Mouse (Mus musculus) A20 (cell line): ENCODE data around the gene Tssk1.

Experiments
- DNase-seq: peaks from one replicate; pipeline ENCODE4 v3.0.0-alpha.2; 2011; ENCODE audit warnings: low read depth, low spot score

Gene Tssk1

DNA sequence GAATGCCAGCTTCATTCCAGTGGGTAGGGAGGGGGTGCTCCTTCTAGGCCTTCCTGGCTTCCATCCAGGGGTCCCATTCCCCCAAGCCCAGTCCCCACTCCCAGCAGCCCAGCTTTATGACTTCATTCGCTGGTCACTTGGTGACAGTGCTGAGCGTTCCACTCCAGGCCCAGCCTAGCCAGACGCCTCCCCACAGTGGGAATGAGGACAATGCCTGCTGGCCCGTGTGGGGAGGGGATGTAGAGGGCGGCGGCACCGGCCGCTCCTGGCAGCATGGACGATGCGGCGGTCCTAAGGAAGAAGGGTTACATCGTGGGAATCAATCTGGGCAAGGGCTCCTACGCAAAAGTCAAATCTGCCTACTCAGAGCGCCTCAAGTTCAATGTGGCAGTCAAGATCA, 4.4 kb downstream of the Tssk1 start, which contains the start of the genes Dgcr2 and Tssk2:
Gene Dgcr2, minus strand, starts transcription at position 101 of the 400 bp plus-strand sequence.
Gene Tssk2, plus strand, starts transcription at position 176 of the 400 bp plus-strand sequence.
- DNase-seq, result no peak

DNA sequence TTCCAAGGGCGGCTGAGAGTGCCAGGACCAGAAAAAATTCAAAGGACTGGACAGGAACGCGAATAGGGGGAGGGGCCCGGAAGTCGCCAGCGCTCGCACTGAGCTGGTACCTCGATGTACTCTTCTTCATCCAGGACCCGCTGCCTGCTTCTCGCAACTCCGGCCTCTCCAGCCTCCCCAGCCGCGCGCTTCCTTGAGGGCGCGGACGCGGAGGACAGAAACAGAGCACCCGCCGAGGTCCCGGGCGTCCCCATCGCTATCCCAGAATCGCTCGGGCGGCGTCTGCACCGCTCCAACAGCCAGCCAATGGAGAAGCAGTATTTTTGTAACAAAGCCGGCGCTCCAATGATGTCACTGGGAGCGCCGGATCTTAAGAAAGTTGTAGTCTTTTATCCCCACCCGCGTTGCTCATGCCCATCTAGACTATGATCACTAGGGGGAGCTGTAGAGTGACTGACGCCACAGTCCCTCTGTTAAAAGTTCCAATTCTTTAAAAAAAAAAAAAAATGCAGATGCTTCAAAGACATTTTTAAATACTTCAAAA, 17.1 kb downstream of the Tssk1 start, which contains the start of gene Ess2:
Gene Ess2, minus strand, starts transcription at position 297 of the 544 bp plus-strand sequence.
- DNase-seq, result peak; percentile 94

DNA sequence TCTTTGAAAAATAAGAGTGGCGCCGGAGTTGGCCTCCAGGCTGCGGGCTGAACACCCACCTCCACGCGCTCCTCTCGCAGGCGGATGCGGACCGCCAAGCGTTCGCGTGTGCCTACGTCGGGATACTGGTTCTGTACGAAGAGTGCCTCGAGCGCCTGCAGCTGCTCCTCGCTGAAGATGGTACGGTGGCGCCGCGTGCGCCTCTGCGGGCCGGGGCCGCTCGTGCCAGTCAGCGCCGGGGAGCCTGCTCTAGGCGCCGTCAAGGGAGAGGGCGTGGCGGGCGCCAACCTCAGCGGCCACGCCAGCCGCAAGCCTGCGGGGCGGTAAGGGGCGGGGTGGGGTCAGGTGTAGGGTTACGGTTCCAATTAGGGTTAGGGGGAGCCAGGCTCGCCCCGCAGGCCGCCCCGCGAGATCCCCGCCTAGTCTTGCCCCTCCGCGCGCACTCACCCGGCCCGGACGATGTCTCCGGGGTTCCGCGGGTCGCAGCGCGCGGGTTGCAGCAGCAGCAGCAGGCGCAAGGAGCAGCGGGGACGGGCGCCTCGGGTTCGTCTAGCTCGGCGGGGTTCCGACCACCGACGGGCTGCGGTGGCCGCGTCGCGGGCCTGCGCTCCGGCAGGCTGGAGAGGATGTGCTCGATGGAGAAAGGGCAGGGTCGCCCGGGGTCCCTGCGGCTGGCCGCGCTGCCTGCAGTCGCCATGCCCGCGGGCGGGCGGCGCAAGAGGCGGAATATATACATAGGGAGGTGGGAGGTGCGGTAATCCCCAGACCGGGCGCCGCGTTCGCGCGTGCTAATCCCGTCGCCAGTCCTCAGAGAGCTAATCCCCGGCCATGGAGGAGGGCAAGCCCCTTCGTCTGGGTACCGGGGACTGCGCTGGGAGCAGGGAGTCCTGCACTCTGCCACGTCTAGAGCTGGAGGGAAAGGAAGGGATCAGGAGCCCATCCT, 20.6 kb downstream of the Tssk1 start, which contains the start of gene Gsc2:
Gene Gsc2, minus strand, starts transcription at position 753 of the 943 bp plus-strand sequence.
- no peak for DNase-seq

DNA sequence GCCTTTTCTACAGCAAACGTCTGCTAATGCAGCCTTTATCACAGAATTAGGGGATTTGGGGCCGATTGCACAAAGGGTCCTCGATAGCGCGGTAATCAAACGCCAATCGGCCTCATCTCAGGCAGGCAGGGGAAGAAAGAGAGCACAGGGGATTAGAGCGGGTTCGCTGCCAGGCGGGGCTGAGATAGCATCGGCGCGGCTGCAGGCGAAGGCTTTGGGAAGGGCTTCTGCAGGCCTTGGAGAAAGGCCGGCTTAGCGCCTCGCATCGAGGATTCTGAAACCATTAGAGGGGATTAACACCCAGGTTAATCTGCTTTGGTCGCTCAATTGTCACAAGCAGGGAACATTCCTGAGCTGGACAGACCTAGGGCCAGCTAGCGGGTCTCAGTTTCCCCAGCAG, 26.6 kb downstream of the Tssk1 start:
- no peak for DNase-seq

DNA sequence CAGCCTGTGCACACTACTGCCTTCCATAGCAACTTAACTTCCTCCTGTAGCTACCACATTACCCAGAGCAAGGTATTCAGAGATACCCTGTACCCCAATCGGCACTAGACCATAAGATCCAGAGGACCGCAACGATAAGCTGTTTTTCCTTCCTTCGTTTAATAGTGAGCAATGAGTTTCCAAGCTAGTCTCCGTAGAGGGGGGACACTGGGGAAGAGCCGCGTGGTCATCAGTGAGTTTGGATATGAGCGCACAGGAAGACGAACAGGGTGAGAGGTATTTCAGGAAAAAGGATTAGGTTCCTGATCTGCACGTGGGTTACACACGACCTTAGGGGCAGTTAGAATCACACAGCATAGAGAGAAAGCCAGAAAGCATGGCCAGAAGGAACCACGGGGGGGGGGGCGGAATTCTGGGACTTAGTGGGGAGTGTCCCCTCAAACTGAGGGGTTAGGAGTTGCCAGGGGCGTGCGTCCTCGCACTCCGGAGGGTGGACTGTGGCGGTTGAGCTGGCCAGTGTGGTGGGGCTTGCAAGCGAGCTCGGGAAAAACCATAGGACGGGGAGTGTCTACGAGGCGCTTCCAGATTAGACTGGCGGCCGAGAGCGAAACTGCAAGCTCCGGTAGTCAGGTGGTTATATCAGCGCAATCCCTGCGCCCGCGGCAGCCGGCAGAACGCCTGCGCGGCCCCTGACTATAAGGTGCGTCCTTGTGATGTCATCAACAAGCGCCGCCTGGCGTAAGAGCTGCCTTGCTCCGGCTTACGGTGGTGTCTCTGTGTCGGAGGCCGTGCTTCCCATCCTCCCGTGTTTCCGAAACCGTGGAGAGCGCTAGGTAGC, 27.5 kb downstream of the Tssk1 start:
- DNase-seq, result peak; percentile 97

DNA sequence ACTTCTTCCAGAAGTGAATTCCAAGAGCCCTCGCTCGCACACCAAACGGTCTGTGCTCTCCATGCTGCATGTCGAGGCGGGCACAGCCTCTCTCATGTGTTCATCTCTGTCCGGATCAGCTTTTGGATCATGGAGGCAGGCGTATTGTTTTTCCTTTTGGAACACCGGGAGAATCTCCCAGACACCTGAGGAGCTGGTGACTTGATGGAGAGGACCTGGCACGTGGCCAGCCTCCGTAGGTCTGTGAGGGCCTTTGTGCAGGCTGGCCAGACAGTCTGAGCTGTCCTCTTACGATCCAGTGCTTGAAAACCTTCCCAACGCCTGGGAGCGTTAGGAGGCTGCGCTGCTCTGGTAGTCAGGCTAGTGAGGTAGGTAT, 28.1 kb downstream of the Tssk1 start:
- DNase-seq, result no peak

DNA sequence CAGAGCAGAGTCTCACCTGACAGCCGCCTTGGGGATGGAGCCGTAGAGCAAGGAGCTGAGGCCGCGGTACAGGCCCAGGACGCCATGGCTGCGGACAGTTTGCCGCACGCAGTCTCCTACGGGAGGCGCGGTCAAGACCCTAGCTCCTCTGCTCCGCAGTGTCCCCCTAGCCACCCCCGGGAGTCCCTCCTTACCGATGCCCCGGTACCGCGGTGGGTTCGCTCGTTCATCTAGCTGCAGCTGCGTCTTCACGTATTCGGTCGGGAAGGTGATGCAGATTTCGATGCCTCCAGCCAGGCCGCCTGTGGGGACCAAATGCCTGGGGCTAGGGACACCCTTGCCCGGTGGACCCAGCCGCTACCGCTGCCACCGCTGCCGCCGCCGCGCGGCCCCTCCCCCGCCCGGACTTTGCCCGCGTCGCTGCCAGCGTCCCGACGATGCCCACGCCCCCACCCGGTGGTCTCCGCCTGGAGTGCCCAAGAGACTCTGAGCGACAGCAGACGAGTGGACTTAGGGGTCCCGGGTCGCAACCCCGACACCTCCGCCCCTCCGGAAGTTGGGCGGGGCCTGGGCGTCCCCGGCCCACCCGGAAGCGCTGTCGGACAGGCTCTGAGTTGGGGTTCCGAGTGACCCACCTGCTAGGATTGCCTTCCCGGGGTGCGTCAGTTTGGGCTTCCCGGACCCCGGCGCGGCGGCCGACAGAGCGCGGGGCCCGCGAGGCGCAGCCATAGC, 33.5 kb downstream of the Tssk1 start:
- peak; percentile 48 for DNase-seq

DNA sequence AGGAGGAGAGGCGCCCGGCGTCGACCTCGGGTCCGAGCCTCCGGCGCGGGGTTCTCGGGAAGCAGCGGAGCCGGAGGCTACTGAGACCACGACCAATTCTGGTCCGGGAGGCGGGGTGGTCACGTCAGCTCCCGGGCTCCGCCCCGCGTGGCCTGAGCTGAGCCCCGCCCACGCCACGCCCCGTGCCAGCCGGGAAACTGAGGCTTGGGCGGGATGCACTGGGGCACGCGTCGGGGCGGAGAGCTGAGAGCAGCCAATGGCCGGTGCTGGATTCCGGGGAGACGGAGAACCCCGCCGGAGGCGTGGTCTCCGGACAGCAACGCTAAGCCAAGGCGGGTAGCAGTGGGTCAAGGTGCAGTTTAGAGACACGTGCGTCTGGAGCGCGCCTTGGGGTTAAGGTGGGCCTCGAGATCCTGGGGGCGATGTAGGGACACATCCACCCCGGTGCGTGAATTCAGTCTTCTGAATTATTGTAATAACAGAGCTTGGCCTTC, 34.1 kb downstream of the Tssk1 start, which contains the start of gene Slc25a1:
Gene Slc25a1, minus strand, starts transcription at position 133 of the 494 bp plus-strand sequence.
- DNase-seq, result peak; percentile 97

DNA sequence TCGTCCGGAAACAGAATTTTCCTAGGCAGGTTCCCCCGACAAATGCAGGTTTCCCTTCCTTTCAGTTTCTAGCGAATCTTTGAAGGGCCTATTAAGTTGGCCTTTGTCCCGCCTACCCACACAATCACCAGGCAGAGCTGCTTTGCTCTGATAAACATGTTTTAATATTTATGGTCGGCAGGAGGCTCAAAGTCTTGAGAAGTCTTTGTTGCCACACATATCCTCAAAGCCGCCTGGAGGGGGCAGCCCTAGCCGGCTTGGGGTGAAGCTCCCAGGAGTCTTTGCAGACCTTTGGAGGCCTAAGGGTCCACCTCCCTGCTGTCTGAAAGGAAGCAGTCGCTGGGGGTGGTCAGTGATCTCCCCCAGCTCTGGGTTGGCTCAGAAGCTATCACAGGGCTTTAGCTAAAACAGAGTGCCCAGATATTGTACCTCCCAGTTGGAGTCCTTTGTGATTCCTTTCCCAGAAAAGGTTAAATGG, 34.6 kb downstream of the Tssk1 start:
- DNase-seq, result peak; percentile 93

DNA sequence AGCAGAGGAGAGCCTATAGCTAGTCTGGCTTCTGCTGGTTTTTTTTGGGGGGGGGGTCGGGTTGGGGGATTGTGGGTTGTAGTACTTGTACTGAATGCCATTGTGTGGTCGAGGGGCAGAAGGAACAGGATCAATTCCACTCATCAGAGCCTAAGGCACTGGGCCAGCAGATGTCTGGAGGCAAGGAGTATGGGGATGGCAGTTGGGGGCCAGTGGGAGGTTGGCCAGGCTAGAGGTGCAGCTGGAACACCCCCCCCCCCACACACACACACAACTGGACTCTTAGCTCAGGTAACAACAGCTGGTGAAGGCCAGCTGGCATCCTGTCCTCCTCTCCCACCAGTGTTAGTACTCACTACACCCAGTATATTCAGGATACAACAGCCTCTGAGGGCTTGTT, 35.2 kb downstream of the Tssk1 start:
- no peak for DNase-seq

DNA sequence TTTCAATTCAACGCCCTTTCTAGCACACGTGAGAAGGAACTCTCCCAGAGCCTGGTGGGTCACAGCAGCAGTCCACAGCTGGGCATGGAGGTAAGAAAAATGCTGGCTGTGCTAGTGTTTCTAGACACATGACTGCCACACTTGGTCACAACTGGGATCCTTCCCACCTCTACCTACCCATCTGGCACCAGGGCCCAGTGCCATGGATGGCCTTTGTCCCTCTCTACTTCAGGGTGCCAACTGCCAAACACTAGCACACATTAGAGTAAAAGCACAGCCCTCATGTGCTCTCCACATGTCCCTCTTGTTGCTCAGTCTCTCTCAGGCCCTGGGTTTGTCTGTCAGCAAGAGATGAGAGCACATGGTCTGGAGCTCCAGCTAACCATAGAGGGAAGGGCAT, 35.6 kb downstream of the Tssk1 start:
- DNase-seq, result no peak

DNA sequence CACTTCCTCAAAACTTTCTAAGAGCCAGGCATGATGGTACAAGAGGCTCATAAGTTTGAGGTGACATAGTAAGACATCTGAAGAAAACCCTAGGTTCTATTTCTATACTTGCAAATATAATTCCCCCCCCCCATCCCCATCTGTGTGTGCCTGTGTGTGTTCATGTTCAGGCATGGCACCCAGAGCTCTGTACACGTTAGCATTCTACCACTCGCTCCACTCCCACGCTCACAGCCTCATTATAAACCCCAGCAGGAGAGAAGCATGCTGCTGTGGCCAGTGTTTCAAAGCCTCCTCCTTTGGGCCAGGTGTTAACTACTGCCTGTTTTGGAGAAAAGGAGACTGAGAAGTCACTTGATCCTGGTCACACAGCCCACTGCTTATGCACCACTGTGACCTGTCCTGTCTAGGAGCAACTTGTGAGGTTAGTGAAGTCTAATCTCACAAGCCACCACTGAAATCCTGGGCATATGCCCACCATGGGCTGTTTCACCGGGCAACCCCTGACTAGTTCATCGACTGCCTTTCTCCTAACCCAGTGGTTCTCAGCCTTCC, 38.0 kb downstream of the Tssk1 start:
- DNase-seq, result no peak

DNA sequence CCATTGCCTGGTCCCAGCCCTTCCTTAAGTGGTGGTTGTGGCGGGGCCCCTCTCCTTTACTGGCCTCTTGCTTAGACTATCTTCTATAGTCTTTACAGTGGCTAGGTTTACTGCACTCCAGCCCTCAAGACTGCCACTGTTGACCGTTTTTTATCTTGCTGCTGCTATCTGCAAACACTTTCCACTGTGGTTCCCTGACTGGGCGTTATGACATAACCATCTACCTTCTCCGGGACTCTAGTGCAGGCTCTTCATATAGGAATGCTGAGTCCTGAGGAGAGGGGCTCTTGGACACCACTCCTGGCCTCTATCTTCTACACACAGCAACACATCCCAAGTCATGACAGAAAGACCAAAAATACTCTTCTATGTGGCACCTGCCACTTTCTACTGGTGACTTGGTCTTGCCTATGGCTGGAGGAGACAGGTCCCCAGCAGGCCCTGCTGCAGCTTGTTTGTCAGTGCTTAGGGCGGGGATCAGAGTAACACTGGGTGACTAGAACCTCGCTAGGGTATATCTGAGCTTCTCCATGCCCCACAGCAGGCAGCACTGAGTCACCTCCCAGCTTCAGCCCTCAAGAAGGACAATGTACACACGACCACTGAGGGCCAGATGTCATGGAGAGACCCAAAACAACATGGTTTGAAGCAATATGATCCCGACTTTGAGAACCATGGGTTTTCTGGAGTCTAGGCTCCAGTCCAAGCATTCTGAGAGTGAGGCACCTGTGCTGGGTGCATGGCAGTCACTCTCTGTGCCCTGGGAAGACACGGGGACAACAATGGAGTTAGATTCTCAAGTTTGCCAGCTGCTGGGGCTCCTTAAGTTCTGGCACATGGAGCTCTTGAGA, 39.8 kb downstream of the Tssk1 start:
- no peak for DNase-seq

DNA sequence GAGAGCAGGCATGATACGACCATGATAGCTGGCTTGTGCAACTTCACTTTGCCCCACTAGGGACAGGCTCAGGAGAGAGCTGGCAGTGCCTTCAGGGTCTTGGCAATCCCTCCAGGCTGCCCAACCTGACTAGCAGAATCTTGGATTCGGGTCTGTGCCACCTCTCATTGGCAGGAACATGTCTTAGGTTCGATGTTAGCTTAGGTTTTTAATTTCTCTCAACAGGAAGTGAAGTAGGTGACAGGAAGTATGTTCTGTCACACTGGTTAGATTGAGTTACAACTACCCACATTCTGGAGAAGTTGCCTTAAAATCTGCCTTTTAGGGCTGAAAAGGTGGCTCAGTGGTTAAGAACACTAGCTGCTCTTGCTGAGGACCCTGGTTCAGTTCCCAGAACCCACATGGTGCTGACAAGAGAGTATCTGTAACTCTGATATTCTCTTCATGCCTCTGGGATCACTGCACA, 40.5 kb downstream of the Tssk1 start:
- no peak for DNase-seq

DNA sequence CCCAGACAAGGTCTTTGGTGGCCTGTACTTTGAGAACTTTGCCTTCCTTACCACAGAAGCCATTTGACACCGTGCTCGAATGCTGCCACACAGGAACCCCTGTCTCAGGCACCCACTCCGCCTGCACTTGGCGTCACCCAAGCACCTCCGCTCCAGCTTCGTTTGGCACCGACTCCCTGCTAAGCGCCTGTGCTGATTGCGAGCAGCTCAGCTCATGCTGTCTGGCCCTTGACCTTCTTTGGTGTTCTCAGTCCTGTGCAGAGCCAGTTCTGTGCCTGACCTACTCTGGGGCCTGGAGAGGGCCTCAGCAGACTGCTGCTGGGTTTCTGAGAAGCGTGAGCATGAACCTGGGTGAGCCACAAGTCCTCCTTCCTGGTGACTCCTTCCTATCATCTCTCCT, 42.8 kb downstream of the Tssk1 start:
- no peak for DNase-seq

DNA sequence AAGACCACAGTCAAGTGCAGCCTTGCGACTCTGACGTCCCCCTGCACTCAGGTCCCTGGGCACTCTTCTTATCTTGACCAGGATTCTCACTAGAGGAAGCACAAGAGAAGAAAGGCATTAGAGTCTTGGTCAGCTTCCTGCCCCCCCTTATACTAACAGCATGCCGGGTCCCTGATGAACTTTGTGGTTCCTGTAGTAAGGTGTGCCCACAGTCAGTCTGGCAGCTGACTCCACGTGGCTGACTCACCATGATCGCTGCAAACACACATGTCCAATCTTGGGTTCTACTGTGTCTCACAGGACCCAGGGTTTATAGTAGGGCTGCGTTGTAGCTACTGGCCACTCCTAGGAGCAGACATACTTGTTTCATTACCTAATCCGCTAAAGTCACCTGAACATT, 44.2 kb downstream of the Tssk1 start:
- DNase-seq, result no peak

DNA sequence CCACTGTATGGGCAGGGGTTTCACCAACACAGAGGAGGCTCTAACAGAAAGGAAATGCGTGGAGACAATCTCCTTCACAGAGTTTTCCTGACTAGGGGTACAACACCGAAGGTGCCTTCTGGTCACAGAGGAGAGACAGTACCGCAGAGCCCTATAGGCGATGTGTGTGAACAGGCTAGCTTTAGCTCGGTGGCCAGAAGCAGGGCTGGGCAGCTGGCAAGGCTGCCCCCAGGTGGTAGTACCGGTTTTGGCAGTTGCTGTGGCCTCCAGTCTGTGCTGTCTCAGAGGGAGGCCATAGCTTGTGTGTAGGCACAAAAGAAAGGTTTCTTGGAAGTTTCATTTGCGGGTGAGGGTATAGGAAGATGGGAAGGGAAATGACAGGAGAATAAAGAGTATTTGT, 44.8 kb downstream of the Tssk1 start:
- DNase-seq, result peak; percentile 81

DNA sequence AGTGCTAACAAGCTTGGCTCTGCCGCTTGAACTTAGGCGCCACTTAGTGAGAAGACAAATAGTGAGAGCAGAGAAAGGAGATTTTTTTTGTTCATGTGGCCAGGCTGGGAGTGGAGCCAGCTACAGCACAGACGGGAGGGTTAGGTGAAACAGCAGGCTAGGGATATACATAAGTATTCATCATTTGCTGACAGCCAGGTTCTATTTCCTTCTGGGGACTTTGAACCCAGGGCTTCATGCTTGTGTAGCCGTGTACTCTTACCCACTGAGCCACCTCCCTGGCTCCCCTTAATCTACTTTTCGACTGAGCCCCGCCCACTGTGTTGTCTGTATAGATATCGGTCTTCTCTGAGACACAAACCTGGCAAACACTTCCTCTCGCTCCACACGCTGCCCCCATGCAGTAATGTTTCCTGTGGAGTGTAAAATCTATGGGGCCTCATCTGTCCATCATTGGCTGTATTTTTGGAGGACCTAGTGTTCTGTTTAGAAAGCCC, 45.3 kb downstream of the Tssk1 start:
- DNase-seq, result no peak

DNA sequence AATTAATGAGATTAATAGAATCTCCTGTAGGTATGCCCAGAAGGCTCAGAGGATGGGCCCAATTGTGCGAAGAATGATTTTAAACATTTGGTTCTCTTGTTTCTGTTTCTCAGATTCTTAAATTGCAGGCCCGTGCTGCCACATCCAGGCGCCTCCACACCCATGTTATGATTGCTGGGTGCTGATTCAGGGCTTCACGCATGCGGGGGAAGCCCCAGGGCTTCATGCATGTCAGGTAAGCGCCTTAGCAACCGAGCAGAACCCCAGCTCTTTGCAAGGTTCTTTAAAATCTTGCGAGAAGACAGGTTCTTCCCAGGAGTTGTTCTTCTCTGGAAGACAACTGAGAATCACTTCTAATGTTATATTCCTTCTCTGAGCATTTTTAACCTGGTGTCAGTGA, 49.4 kb downstream of the Tssk1 start:
- no peak for DNase-seq
